Mouse (Mus musculus): ENCODE results near the gene Ubash3a. TPM values are rescaled to one million over a fixed set of nuclear protein-coding genes. Genes with fewer than 3 reads are reported as not detected.
"Not testable (repeated sequence)": the region's sequence is repeated elsewhere in the genome, so short reads cannot be mapped to it uniquely, and the experiment has no call there.

The Ubash3a gene
- polyA plus RNA-seq, 1 experiment from 2014 or later, result 0.03 TPM

GRCm38 (mm10) chr17:31265831-31266230 lies 58.2 kb downstream of the Ubash3a start:
- Histone ChIP-seq H3K4me2 (replicated peaks) (no peak overlapping the region), H3K27me3 (no peaks in the 10 kb centered on the region), H3K9me3 (no peaks in the 10 kb centered on the region), H3K27ac (replicated peaks) (no peak overlapping the region), H3K9ac (replicated peaks) (no peak overlapping the region), H3K4me1 (no peaks in the 10 kb centered on the region), H3K4me3 (no peak overlapping the region), H3K36me3 (no peaks in the 10 kb centered on the region)
- ATAC-seq (replicated peaks), result no peak
- 90% methylated on average over 9 of the region's 9 CpGs for WGBS

GRCm38 (mm10) chr17:31266321-31266950 lies 58.8 kb downstream of the Ubash3a start:
- no peak for ATAC-seq (replicated peaks)
- H3K4me3 ChIP-seq, result no peak overlapping the region
- 88% methylated on average over 7 of the region's 7 CpGs for WGBS
- H3K27ac ChIP-seq (replicated peaks), result no peak overlapping the region
- H3K4me1 ChIP-seq, result no peaks in the 10 kb centered on the region
- H3K9me3 ChIP-seq, result no peaks in the 10 kb centered on the region
- H3K36me3 ChIP-seq, result no peaks in the 10 kb centered on the region
- no peak overlapping the region for H3K9ac ChIP-seq (replicated peaks)
- H3K4me2 ChIP-seq (replicated peaks), result no peak overlapping the region
- no peaks in the 10 kb centered on the region for H3K27me3 ChIP-seq

GRCm38 (mm10) chr17:31267138-31267537 lies 59.5 kb downstream of the Ubash3a start:
- Histone ChIP-seq H3K27ac (replicated peaks) (no peak overlapping the region), H3K4me1 (no peaks in the 10 kb centered on the region), H3K36me3 (no peaks in the 10 kb centered on the region), H3K9me3 (no peaks in the 10 kb centered on the region), H3K27me3 (no peaks in the 10 kb centered on the region), H3K4me2 (replicated peaks) (no peak overlapping the region), H3K4me3 (no peak overlapping the region), H3K9ac (replicated peaks) (no peak overlapping the region)
- no peak for ATAC-seq (replicated peaks)
- 77% methylated on average over 4 of the region's 4 CpGs for WGBS

- H3K27me3 ChIP-seq, result no peaks in the 10 kb centered on the region
- WGBS, result 84% methylated on average over 6 of the region's 6 CpGs
- no peak overlapping the region for H3K27ac ChIP-seq (replicated peaks)
- H3K4me1 ChIP-seq, result no peaks in the 10 kb centered on the region
- no peaks in the 10 kb centered on the region for H3K36me3 ChIP-seq
- ATAC-seq (replicated peaks), result no peak
- no peaks in the 10 kb centered on the region for H3K9me3 ChIP-seq
- H3K4me2 ChIP-seq (replicated peaks), result no peak overlapping the region
- H3K9ac ChIP-seq (replicated peaks), result no peak overlapping the region
- H3K4me3 ChIP-seq, result no peak overlapping the region
Observed at GRCm38 (mm10) chr17:31267603-31268002, 59.9 kb downstream of the Ubash3a start.

GRCm38 (mm10) chr17:31268016-31268415 lies 60.3 kb downstream of the Ubash3a start:
- Histone ChIP-seq H3K9me3 (no peaks in the 10 kb centered on the region), H3K36me3 (no peaks in the 10 kb centered on the region), H3K9ac (replicated peaks) (no peak overlapping the region), H3K4me2 (replicated peaks) (no peak overlapping the region), H3K27ac (replicated peaks) (no peak overlapping the region), H3K4me3 (no peak overlapping the region), H3K27me3 (no peaks in the 10 kb centered on the region), H3K4me1 (no peaks in the 10 kb centered on the region)
- WGBS, result 100% methylated on average over 1 of the region's 1 CpGs
- no peak for ATAC-seq (replicated peaks)

- no peaks in the 10 kb centered on the region for H3K4me1 ChIP-seq
- H3K27ac ChIP-seq (replicated peaks), result no peak overlapping the region
- no peak overlapping the region for H3K4me3 ChIP-seq
- H3K36me3 ChIP-seq, result no peaks in the 10 kb centered on the region
- WGBS, result 83% methylated on average over 2 of the region's 2 CpGs
- H3K27me3 ChIP-seq, result no peaks in the 10 kb centered on the region
- ATAC-seq (replicated peaks), result no peak
- no peak overlapping the region for H3K4me2 ChIP-seq (replicated peaks)
- no peak overlapping the region for H3K9ac ChIP-seq (replicated peaks)
- no peaks in the 10 kb centered on the region for H3K9me3 ChIP-seq
Observed at GRCm38 (mm10) chr17:31269761-31270160, 62.1 kb downstream of the Ubash3a start.

- no peaks in the 10 kb centered on the region for H3K9me3 ChIP-seq
- no peak overlapping the region for H3K9ac ChIP-seq (replicated peaks)
- no peaks in the 10 kb centered on the region for H3K4me1 ChIP-seq
- no peaks in the 10 kb centered on the region for H3K27me3 ChIP-seq
- WGBS, result 91% methylated on average over 4 of the region's 4 CpGs
- H3K27ac ChIP-seq (replicated peaks), result no peak overlapping the region
- no peak overlapping the region for H3K4me3 ChIP-seq
- no peaks in the 10 kb centered on the region for H3K36me3 ChIP-seq
- ATAC-seq (replicated peaks), result no peak
- no peak overlapping the region for H3K4me2 ChIP-seq (replicated peaks)
Observed at GRCm38 (mm10) chr17:31270246-31270645, 62.6 kb downstream of the Ubash3a start.

- not testable (repeated sequence) for H3K4me2 ChIP-seq (replicated peaks); H3K4me3 ChIP-seq; H3K27me3 ChIP-seq; H3K9me3 ChIP-seq; ATAC-seq (replicated peaks); H3K36me3 ChIP-seq; H3K9ac ChIP-seq (replicated peaks); H3K27ac ChIP-seq (replicated peaks); H3K4me1 ChIP-seq
- WGBS, result 81% methylated on average over 8 of the region's 8 CpGs
Observed at GRCm38 (mm10) chr17:31270736-31271135, 63.1 kb downstream of the Ubash3a start.

GRCm38 (mm10) chr17:31271136-31271851 lies 63.6 kb downstream of the Ubash3a start:
- H3K27ac ChIP-seq (replicated peaks), result no peak overlapping the region
- no peak overlapping the region for H3K9ac ChIP-seq (replicated peaks)
- no peaks in the 10 kb centered on the region for H3K27me3 ChIP-seq
- H3K36me3 ChIP-seq, result no peaks in the 10 kb centered on the region
- no peak overlapping the region for H3K4me2 ChIP-seq (replicated peaks)
- no peaks in the 10 kb centered on the region for H3K4me1 ChIP-seq
- H3K9me3 ChIP-seq, result no peaks in the 10 kb centered on the region
- no peak for ATAC-seq (replicated peaks)
- WGBS, result 62% methylated on average over 6 of the region's 7 CpGs
- no peak overlapping the region for H3K4me3 ChIP-seq

GRCm38 (mm10) chr17:31272416-31273165 lies 64.9 kb downstream of the Ubash3a start:
- no peak for ATAC-seq (replicated peaks)
- Histone ChIP-seq H3K4me3 (no peak overlapping the region), H3K4me1 (peaks cover 11% of the 10 kb centered on the region), H3K27me3 (no peaks in the 10 kb centered on the region), H3K4me2 (replicated peaks) (no peak overlapping the region), H3K9ac (replicated peaks) (no peak overlapping the region), H3K9me3 (no peaks in the 10 kb centered on the region), H3K36me3 (no peaks in the 10 kb centered on the region), H3K27ac (replicated peaks) (no peak overlapping the region)
- WGBS, result 93% methylated on average over 9 of the region's 9 CpGs

GRCm38 (mm10) chr17:31273631-31274030 lies 66.0 kb downstream of the Ubash3a start:
- ATAC-seq (replicated peaks), result no peak
- peaks cover 15% of the 10 kb centered on the region for H3K4me1 ChIP-seq
- 87% methylated on average over 8 of the region's 8 CpGs for WGBS
- no peak overlapping the region for H3K9ac ChIP-seq (replicated peaks)
- no peaks in the 10 kb centered on the region for H3K27me3 ChIP-seq
- H3K27ac ChIP-seq (replicated peaks), result no peak overlapping the region
- H3K9me3 ChIP-seq, result no peaks in the 10 kb centered on the region
- H3K4me2 ChIP-seq (replicated peaks), result no peak overlapping the region
- H3K36me3 ChIP-seq, result no peaks in the 10 kb centered on the region
- H3K4me3 ChIP-seq, result no peak overlapping the region

GRCm38 (mm10) chr17:31275181-31275580 lies 67.5 kb downstream of the Ubash3a start:
- Histone ChIP-seq H3K9ac (replicated peaks) (no peak overlapping the region), H3K4me3 (no peak overlapping the region), H3K9me3 (no peaks in the 10 kb centered on the region), H3K27ac (replicated peaks) (no peak overlapping the region), H3K36me3 (no peaks in the 10 kb centered on the region), H3K4me2 (replicated peaks) (no peak overlapping the region), H3K4me1 (peaks cover 15% of the 10 kb centered on the region), H3K27me3 (no peaks in the 10 kb centered on the region)
- WGBS, result 75% methylated on average over 6 of the region's 6 CpGs
- no peak for ATAC-seq (replicated peaks)

Measured in forebrain, embryonic 15.5 days (tissue).